11 mouse cellular contexts compared by ENCODE assay signal in genomic region chr6:28633120-28633519, GRCm38 (mm10).
DNase-seq lines count a peak whose midpoint lies in the region; ATAC-seq lines count a peak whose summit lies in the region.
"Had no signal": no experiment of that assay in that cellular context is flagged by ENCODE, and none has a peak within 500 bp of the region (broad histone marks: within the 10 kb centered on the region; RNA-seq: fewer than 3 reads in every experiment).

No protein-coding gene starts in this region.

- peak; percentile 22; the same call in 1 of the 2 replicates for ATAC-seq in heart, embryonic 12.5 days (ENCODE audit: insufficient number of reproducible peaks, low FRiP score)
- 0 out of 2 replicates have a peak, but pooled peaks have one; percentile 36 for ATAC-seq in neural tube, embryonic 13.5 days (ENCODE audit: low read depth)
- ATAC-seq in neural tube, embryonic 15.5 days (ENCODE audit: low FRiP score) = no peak
- ATAC-seq: liver, postnatal 0 days had no signal

- no peak overlapping the region for H3K4me2 ChIP-seq in heart, embryonic 12.5 days
- H3K4me2 ChIP-seq in neural tube, embryonic 13.5 days = no peak overlapping the region
- H3K4me2 ChIP-seq in neural tube, embryonic 15.5 days = no peak overlapping the region

- H3K9ac ChIP-seq in heart, embryonic 12.5 days = peak overlapping the region; percentile 12; the same call in 1 of the 2 replicates
- H3K9ac ChIP-seq in neural tube, embryonic 13.5 days = no peak overlapping the region
- no peak overlapping the region for H3K9ac ChIP-seq in neural tube, embryonic 15.5 days (replicated peaks)
- H3K9ac ChIP-seq: liver, postnatal 0 days had no signal

- WGBS in heart, embryonic 12.5 days = 30% methylated on average over 2 of the region's 2 CpGs
- 31% methylated on average over 2 of the region's 2 CpGs for WGBS in neural tube, embryonic 13.5 days
- 38% methylated on average over 2 of the region's 2 CpGs for WGBS in neural tube, embryonic 15.5 days

- H3K36me3 ChIP-seq in heart, embryonic 12.5 days = no peaks in the 10 kb centered on the region
- H3K36me3 ChIP-seq in neural tube, embryonic 13.5 days = no peaks in the 10 kb centered on the region
- no peaks in the 10 kb centered on the region for H3K36me3 ChIP-seq in neural tube, embryonic 15.5 days

- no peaks in the 10 kb centered on the region for H3K27me3 ChIP-seq in heart, embryonic 12.5 days (replicated peaks)
- no peaks in the 10 kb centered on the region for H3K27me3 ChIP-seq in neural tube, embryonic 13.5 days
- H3K27me3 ChIP-seq in neural tube, embryonic 15.5 days (replicated peaks) = no peaks in the 10 kb centered on the region

- no peak overlapping the region for H3K4me3 ChIP-seq in heart, embryonic 12.5 days
- H3K4me3 ChIP-seq in neural tube, embryonic 13.5 days = no peak overlapping the region
- H3K4me3 ChIP-seq in neural tube, embryonic 15.5 days (replicated peaks) = no peak overlapping the region

- DNase-seq in heart, adult 8-10 months (ENCODE audit: low spot score) = no peak
- peak; percentile 27 for DNase-seq in heart, postnatal 4 days
- DNase-seq in retina, postnatal 1 day = peak; percentile 26
- DNase-seq in lung, postnatal 4 days = no peak
- DNase-seq in layer of hippocampus, postnatal 14 days (ENCODE audit: low spot score in 2 of 2) = no peak
- DNase-seq: gastrocnemius, postnatal 10 days; kidney, adult 9 months; liver, postnatal 0 days had no signal

- peaks cover 50% of the 10 kb centered on the region for H3K4me1 ChIP-seq in heart, embryonic 12.5 days (replicated peaks)
- peaks cover 50% of the 10 kb centered on the region for H3K4me1 ChIP-seq in neural tube, embryonic 13.5 days (replicated peaks)
- H3K4me1 ChIP-seq in neural tube, embryonic 15.5 days = peaks cover 26% of the 10 kb centered on the region

- H3K9me3 ChIP-seq in heart, embryonic 12.5 days (replicated peaks) = no peaks in the 10 kb centered on the region
- H3K9me3 ChIP-seq in neural tube, embryonic 13.5 days = no peaks in the 10 kb centered on the region
- no peaks in the 10 kb centered on the region for H3K9me3 ChIP-seq in neural tube, embryonic 15.5 days (replicated peaks)

- H3K27ac ChIP-seq in heart, embryonic 12.5 days (ENCODE audit: poor library complexity, severe bottlenecking) = peak overlapping the region; percentile 64
- peak overlapping the region; percentile 49; the same call in 1 of the 2 replicates for H3K27ac ChIP-seq in neural tube, embryonic 13.5 days (replicated peaks)
- no peak overlapping the region for H3K27ac ChIP-seq in neural tube, embryonic 15.5 days (replicated peaks)

Comparison
In these comparisons a context has a peak if more than half of its experiments do, and no peak if none do; other contexts are left out.
1. DNase-seq: peak in heart, postnatal 4 days (single experiment) and retina, postnatal 1 day (single experiment); none in heart, adult 8-10 months (single experiment), lung, postnatal 4 days (0 of 2) and layer of hippocampus, postnatal 14 days (0 of 2).